Comparison of ENCODE assay signal across 8 mouse cellular contexts in genomic region chr13:48227712-48228111, GRCm38 (mm10). TPM values are rescaled to one million over a fixed set of nuclear protein-coding genes. Genes with fewer than 3 reads are reported as not detected.
DNase-seq lines count a peak whose midpoint lies in the region; ATAC-seq and TF ChIP-seq lines count a peak whose summit lies in the region.

No protein-coding gene starts in this region.

- H3K36me3 ChIP-seq in embryonic facial prominence, embryonic 14.5 days (ENCODE audit: control insufficient read depth, insufficient read depth, low read length): no peaks in the 10 kb centered on the region
- H3K36me3 ChIP-seq in kidney, adult 2 months (ENCODE audit: control insufficient read depth, insufficient read depth, low read length): no peaks in the 10 kb centered on the region
- no peaks in the 10 kb centered on the region for H3K36me3 ChIP-seq in midbrain, embryonic 10.5 days
- H3K36me3 ChIP-seq in small intestine, adult 2 months (ENCODE audit: control insufficient read depth, insufficient read depth, low read length): no peaks in the 10 kb centered on the region

- peak overlapping the region; percentile 60 for H3K9ac ChIP-seq in embryonic facial prominence, embryonic 14.5 days (ENCODE audit: low read depth, low read length)

- peak; percentile 48; the same call in 1 of the 2 replicates for TF ChIP-seq POLR2A in brain, embryonic 14.5 days (IDR thresholded peaks at IDR 0.05; ENCODE audit: borderline replicate concordance, extremely low read depth, insufficient read depth, insufficient read length, poor library complexity, severe bottlenecking)
- no peak for TF ChIP-seq POLR2A in kidney, adult 2 months (IDR thresholded peaks at IDR 0.05; ENCODE audit: low read depth, low read length)
- no peak for TF ChIP-seq POLR2A in small intestine, adult 2 months (IDR thresholded peaks at IDR 0.05; ENCODE audit: low read depth, low read length)

- H3K4me3 ChIP-seq in embryonic facial prominence, embryonic 14.5 days (ENCODE audit: low read depth, low read length): peak overlapping the region; percentile 34
- peak overlapping the region; percentile 37 for H3K4me3 ChIP-seq in kidney, adult 2 months (ENCODE audit: insufficient read depth, low read depth, low read length)
- peak overlapping the region; percentile 54 for H3K4me3 ChIP-seq in midbrain, embryonic 10.5 days
- H3K4me3 ChIP-seq in small intestine, adult 2 months (ENCODE audit: low read depth, low read length): peak overlapping the region; percentile 34

- H3K4me1 ChIP-seq in embryonic facial prominence, embryonic 14.5 days (ENCODE audit: control insufficient read depth, insufficient read depth, low read length): peaks cover 20% of the 10 kb centered on the region; the same call in 1 of the 2 replicates
- H3K4me1 ChIP-seq in kidney, adult 2 months (ENCODE audit: control insufficient read depth, insufficient read depth, low read length): peaks cover 4% of the 10 kb centered on the region; the same call in 1 of the 2 replicates
- H3K4me1 ChIP-seq in midbrain, embryonic 10.5 days: peaks cover 50% of the 10 kb centered on the region
- H3K4me1 ChIP-seq in small intestine, adult 2 months (ENCODE audit: control insufficient read depth, insufficient read depth, insufficient read length, low read length): no peaks in the 10 kb centered on the region

- intact Hi-C loops in left cerebral cortex, postnatal 4 days (cut with DNase I): no loop called here

- under 1% methylated on average over 25 of the region's 38 CpGs for WGBS in embryonic facial prominence, embryonic 14.5 days
- WGBS in kidney, adult 2 months: 1% methylated on average over 37 of the region's 38 CpGs
- WGBS in midbrain, embryonic 10.5 days: under 1% methylated on average over 36 of the region's 38 CpGs
- 1% methylated on average over 38 of the region's 38 CpGs for WGBS in small intestine, adult 2 months

- H3K27ac ChIP-seq in embryonic facial prominence, embryonic 14.5 days (replicated peaks; ENCODE audit: low read depth, low read length): peak overlapping the region; percentile 93
- H3K27ac ChIP-seq in kidney, adult 2 months (ENCODE audit: insufficient read depth, low read depth, low read length): peak overlapping the region; percentile 52; the same call in 1 of the 2 replicates
- peak overlapping the region; percentile 93 for H3K27ac ChIP-seq in midbrain, embryonic 10.5 days (replicated peaks)
- peak overlapping the region; percentile 56 for H3K27ac ChIP-seq in small intestine, adult 2 months (ENCODE audit: insufficient read depth, low read depth, low read length)

- H3K9me3 ChIP-seq in embryonic facial prominence, embryonic 14.5 days (ENCODE audit: control insufficient read depth, low read length): no peaks in the 10 kb centered on the region
- H3K9me3 ChIP-seq in midbrain, embryonic 10.5 days (replicated peaks): no peaks in the 10 kb centered on the region

- TF ChIP-seq CTCF in brain, embryonic 14.5 days (IDR thresholded peaks at IDR 0.05; ENCODE audit: borderline replicate concordance, extremely low read depth, insufficient read depth, insufficient read length): no peak
- no peak for TF ChIP-seq CTCF in kidney, adult 2 months (conservative IDR thresholded peaks at IDR 0.05; ENCODE audit: insufficient read depth, insufficient read length, low read depth, low read length)
- no peak for TF ChIP-seq CTCF in small intestine, adult 2 months (IDR thresholded peaks at IDR 0.05; ENCODE audit: extremely low read depth, insufficient read length, insufficient replicate concordance, low read depth, low read length)

- peak; percentile 99 for DNase-seq in brain, embryonic 14.5 days (ENCODE audit: low read depth)
- DNase-seq in embryonic facial prominence, embryonic 14.5 days (ENCODE audit: low spot score): peak; percentile 98
- peak; percentile 94 for DNase-seq in heart, adult 8-10 months (ENCODE audit: low spot score)
- DNase-seq in kidney, adult 2 months: peak; percentile 98
- peak; percentile 94 for DNase-seq in left cerebral cortex, postnatal 4 days
- DNase-seq in midbrain, embryonic 10.5 days (ENCODE audit: low spot score): peak; percentile 96

- peak; percentile 98 for ATAC-seq in embryonic facial prominence, embryonic 14.5 days (ENCODE audit: low read depth)
- no peak for ATAC-seq in activated CD4-positive, CD25-positive, alpha-beta regulatory T cell, adult 4 months

- H3K27me3 ChIP-seq in embryonic facial prominence, embryonic 14.5 days (replicated peaks; ENCODE audit: control insufficient read depth, insufficient read depth, low read length): no peaks in the 10 kb centered on the region
- no peaks in the 10 kb centered on the region for H3K27me3 ChIP-seq in kidney, adult 2 months (replicated peaks; ENCODE audit: control insufficient read depth, insufficient read depth, low read length)
- no peaks in the 10 kb centered on the region; the same call in 1 of the 2 replicates for H3K27me3 ChIP-seq in midbrain, embryonic 10.5 days (ENCODE audit: low read depth, poor library complexity, severe bottlenecking)
- H3K27me3 ChIP-seq in small intestine, adult 2 months (ENCODE audit: control insufficient read depth, insufficient read depth, low read length): no peaks in the 10 kb centered on the region

- peak overlapping the region; percentile 66 for H3K4me2 ChIP-seq in embryonic facial prominence, embryonic 14.5 days (ENCODE audit: low read depth, low read length)

RNA-seq across cellular contexts. Expression of gene Id4, which starts 33.3 kb away (rescaled TPM):
- 122 and 123 TPM in 2 replicates for polyA plus RNA-seq in brain, embryonic 14.5 days (2012; rRNA removed)
- 11.8 and 13.0 TPM in 2 replicates for polyA plus RNA-seq in embryonic facial prominence, embryonic 14.5 days (2014; fragmentation: Nextera tagmentation; extraction: Ambion mirVana)
- total RNA-seq in heart, adult 8-10 months (2022): 1 to 10 TPM in 2 of 4 experiments, under 1 TPM in 2; 0.65 to 1.2 (median 1.0) TPM
- polyA plus RNA-seq in kidney, adult 2 months (2012; rRNA removed): 14.8 and 22.5 TPM in 2 replicates
- 10 to 100 TPM; 30.6 to 35.9 TPM for total RNA-seq in left cerebral cortex, postnatal 4 days (2021)
- 21.7 and 40.0 TPM in 2 replicates for polyA plus RNA-seq in midbrain, embryonic 10.5 days (2016; fragmentation: Nextera tagmentation; extraction: Ambion mirVana)
- 6.9 and 12.0 TPM in 2 replicates for polyA plus RNA-seq in small intestine, adult 2 months (2012; rRNA removed)
- not detected for polyA plus RNA-seq in activated CD4-positive, CD25-positive, alpha-beta regulatory T cell, adult 4 months (2017; shearing (Covaris generic))
